Mouse (Mus musculus) limb, embryonic 14.5 days (tissue): Measurements from ENCODE around the gene Gsk3a. TPM values are rescaled to one million over a fixed set of nuclear protein-coding genes. Genes with fewer than 3 reads are reported as not detected.

ENCODE experiments used
- ATAC-seq: fragments of 200-750 bp; cut with Nextera tagmentation; 2 replicates; pipeline ENCODE4 v1.8.0; 2017; ENCODE audit warnings: low read depth, moderate number of reproducible peaks, moderate TSS enrichment; ENCODE audit not compliant: low FRiP score
- DNase-seq: peaks from one replicate; pipeline ENCODE4 v3.0.0-alpha.2; 2015; ENCODE audit warnings: low spot score
- H3K27ac ChIP-seq: fragments of 300-500 bp; sonication (generic); replicated peaks from 2 replicates; pipeline ENCODE4 v1.5.1; 2014; ENCODE audit warnings: low read depth, mild to moderate bottlenecking, low read length, moderate library complexity, mixed read lengths
- H3K27me3 ChIP-seq: fragments of 300-500 bp; sonication (generic); 2 replicates; pipeline ENCODE4 v1.6.1; 2014; ENCODE audit warnings: low read length, mixed read lengths; ENCODE audit not compliant: control insufficient read depth, insufficient read depth
- H3K36me3 ChIP-seq: fragments of 300-500 bp; sonication (generic); 2 replicates; pipeline ENCODE4 v1.6.1; 2014; ENCODE audit warnings: mild to moderate bottlenecking, low read length, moderate library complexity, mixed read lengths; ENCODE audit not compliant: control insufficient read depth, insufficient read depth
- H3K4me1 ChIP-seq: fragments of 300-500 bp; sonication (generic); 2 replicates; pipeline ENCODE4 v1.6.1; 2014; ENCODE audit warnings: antibody characterized with exemption, low read length, mixed read lengths; ENCODE audit not compliant: control insufficient read depth, insufficient read depth
- H3K4me2 ChIP-seq: fragments of 300-500 bp; sonication (generic); replicated peaks from 2 replicates; pipeline ENCODE4 v1.6.1; 2014; ENCODE audit warnings: low read depth, mild to moderate bottlenecking, low read length, moderate library complexity; ENCODE audit not compliant: severe bottlenecking
- H3K4me3 ChIP-seq: fragments of 300-500 bp; sonication (generic); replicated peaks from 2 replicates; pipeline ENCODE4 v1.5.1; 2014; ENCODE audit warnings: low read length
- H3K9ac ChIP-seq: fragments of 300-500 bp; sonication (generic); 2 replicates; pipeline ENCODE4 v1.6.1; 2014; ENCODE audit warnings: mild to moderate bottlenecking, low read depth, low read length, moderate library complexity; ENCODE audit not compliant: severe bottlenecking
- H3K9me3 ChIP-seq: fragments of 300-500 bp; sonication (generic); 2 replicates; pipeline ENCODE4 v1.6.1; 2016; ENCODE audit warnings: low read length; ENCODE audit not compliant: control insufficient read depth
- POLR2A ChIP-seq: fragments of 200-500 bp; IDR thresholded peaks from 2 replicates; pipeline ENCODE4 v1.8.0; 2012; ENCODE audit warnings: inconsistent platforms, mild to moderate bottlenecking, moderate library complexity, borderline replicate concordance; ENCODE audit not compliant: insufficient read depth, insufficient read length; ENCODE audit errors: extremely low read depth
- WGBS: fragments of 180-500 bp; shearing (Covaris S2); extraction: QIAGEN DNeasy Blood & Tissue Kit; methylation state at CpG from one replicate; pipeline ENCODE4 v1.1.7; 2014; 5-methylcytosine and 5-hydroxymethylcytosine counted together
- polyA plus RNA-seq, 2 experiments: library from polyadenylated mRNA; depleted of rRNA in 1 of 2; stranded (reverse) in 1 of 2; unstranded in 1 of 2; fragments of >200 nt; fragmentation: Nextera tagmentation in 1 of 2; extraction: Ambion mirVana in 1 of 2; gene quantifications; 2 replicates each; pipeline versions ENCODE4 v1.2.1 to v1.2.3; 2012 to 2014

Gsk3a gene
- polyA plus RNA-seq, 2 experiments = 16.3 to 155 TPM

DNA sequence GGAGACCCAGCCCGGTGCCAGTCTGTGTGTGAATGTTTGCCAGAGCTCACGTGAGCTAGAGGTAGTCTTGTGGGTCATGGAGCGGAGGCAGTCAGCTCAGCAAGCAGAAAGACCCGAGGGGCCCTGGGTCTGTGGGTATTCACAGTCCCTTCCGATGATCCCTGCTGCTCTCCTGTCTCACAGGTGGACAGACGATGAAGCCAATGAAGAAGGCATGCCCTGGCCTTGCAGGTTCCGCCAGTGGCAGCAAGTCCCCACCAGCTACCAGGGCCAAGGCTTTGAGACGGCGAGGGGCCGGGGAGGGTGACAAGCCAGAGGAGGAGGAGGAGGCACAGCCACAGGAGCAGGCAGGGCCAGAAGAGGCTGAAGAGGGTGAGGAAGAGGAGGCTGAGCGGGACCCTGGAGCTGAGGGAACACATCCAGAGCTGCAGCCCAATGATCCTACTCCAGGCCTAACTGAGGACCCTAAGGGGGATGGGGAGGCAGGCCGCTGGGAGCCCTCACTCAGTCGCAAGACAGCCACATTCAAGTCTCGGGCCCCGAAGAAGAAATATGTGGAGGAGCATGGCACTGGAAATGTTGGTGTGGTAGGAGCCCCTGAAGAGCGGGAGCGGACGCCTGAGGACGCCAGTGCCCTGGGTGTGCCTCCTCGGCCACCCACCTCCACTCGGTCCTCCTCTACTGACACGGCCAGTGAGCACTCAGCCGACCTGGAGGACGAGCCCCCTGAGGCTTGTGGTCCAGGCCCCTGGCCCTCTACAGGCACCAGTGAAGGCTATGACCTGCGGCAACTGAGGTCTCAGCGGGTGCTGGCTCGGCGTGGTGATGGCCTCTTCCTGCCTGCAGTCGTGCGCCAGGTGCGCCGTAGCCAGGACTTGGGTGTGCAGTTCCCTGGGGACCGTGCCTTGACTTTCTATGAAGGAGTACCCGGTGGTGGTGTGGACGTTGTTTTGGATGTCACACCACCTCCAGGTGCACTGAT lies 33.3 kb upstream of the Gsk3a start:
- WGBS = 87% methylated on average over 29 of the region's 35 CpGs
- H3K9me3 ChIP-seq = no peaks in the 10 kb centered on the region
- TF ChIP-seq POLR2A = no peak
- no peak for ATAC-seq
- peaks cover 42% of the 10 kb centered on the region for H3K36me3 ChIP-seq
- H3K4me2 ChIP-seq = no peak overlapping the region
- no peak for DNase-seq
- no peak overlapping the region for H3K27ac ChIP-seq
- no peak overlapping the region for H3K4me3 ChIP-seq
- H3K27me3 ChIP-seq = no peaks in the 10 kb centered on the region
- H3K4me1 ChIP-seq = peaks cover 27% of the 10 kb centered on the region
- no peak overlapping the region; the same call in 1 of the 2 replicates for H3K9ac ChIP-seq

DNA sequence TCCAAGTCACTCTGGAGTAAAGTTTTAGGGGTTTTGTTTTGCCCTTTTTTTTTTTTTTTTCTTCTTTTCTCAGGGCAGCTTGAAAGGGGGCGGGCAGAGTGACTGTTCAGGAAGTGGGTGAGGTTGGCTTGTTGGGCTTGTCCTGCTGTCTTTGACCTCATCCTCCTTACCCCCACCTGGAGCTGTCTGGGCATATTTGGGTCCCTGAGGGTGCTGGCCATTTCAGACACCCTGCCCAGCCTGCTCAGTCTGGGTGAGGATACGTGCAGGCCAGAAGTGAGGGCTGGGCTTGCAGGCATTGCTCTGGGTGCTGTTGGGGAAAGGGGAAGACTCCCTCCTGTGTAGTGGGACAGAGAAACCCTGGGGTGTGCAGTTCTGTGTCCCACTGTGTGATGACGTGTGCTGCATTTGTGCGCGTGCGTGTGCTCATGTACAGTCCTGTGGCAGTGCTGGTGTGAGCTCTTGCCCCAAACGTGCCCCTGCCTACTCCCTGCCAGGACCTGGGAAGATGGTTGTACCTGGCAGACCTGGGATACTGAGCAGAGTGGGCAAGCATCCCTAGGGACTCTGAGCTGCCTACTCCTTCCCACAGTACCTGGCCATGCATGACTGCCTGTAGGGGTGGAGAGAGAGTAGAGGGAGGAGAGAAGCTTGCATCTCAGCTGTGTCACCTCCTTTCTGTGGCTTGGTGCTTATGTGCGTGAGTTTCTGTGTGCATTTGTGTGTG lies 32.1 kb upstream of the Gsk3a start:
- peak overlapping the region; percentile 78 for H3K4me2 ChIP-seq
- ATAC-seq (no peak), DNase-seq (no peak)
- peaks cover 20% of the 10 kb centered on the region for H3K4me1 ChIP-seq
- peaks cover 36% of the 10 kb centered on the region for H3K36me3 ChIP-seq
- H3K4me3 ChIP-seq = peak overlapping the region; percentile 79
- no peaks in the 10 kb centered on the region for H3K9me3 ChIP-seq
- H3K27ac ChIP-seq = no peak overlapping the region
- 91% methylated on average over 8 of the region's 8 CpGs for WGBS
- H3K9ac ChIP-seq = 0 out of 2 replicates have a peak overlapping the region, but pooled peaks have one; percentile 72
- TF ChIP-seq POLR2A = no peak
- no peaks in the 10 kb centered on the region for H3K27me3 ChIP-seq

DNA sequence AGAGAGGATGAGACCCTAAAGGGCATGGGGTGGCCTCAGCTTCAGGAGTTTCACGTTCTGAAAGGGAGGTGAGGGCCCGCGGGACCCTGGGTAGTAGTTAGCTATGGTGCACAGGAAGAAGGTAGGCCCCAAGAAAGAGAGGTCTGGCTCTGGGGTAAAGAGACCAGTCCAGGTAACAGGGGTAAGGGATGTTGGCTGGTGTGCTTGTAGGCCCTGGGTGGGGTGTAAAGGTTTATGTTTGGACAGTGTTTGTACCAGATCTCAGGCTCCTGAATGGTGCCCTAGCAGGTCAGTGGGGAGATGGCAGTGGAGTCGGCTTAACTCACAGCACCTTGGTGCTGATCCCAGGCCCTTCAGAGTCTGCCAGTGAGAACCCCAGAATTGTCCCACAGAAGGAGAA lies 31.4 kb upstream of the Gsk3a start:
- Histone ChIP-seq H3K4me3 (peak overlapping the region; percentile 79), H3K9ac (peak overlapping the region; percentile 72), H3K27me3 (no peaks in the 10 kb centered on the region), H3K36me3 (peaks cover 29% of the 10 kb centered on the region), H3K4me1 (peaks cover 17% of the 10 kb centered on the region), H3K27ac (peak overlapping the region; percentile 74), H3K9me3 (no peaks in the 10 kb centered on the region), H3K4me2 (peak overlapping the region; percentile 78)
- ATAC-seq = no peak
- no peak for TF ChIP-seq POLR2A
- no peak for DNase-seq
- WGBS = 45% methylated on average over 4 of the region's 4 CpGs

DNA sequence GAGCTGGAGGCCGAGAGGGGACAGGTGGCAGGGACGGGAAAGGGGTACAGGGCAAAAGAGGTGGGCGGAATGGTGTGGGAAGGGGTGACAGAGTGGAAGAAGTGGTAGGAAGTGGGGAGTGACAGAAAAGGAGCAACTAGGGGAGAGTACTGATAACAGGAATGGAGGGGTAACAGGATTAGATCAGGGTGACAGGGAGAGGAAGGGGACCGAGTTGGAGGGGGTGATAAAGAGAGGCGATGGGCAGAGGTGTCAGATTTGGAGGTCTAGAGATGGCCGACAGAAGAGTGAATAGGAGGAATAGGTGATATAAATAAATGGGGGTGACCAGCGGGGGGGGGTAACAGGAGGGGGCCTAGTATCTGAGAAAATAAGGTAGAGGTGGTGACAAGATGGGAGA lies 30.9 kb upstream of the Gsk3a start:
- no peak for DNase-seq
- no peak for TF ChIP-seq POLR2A
- Histone ChIP-seq H3K27me3 (no peaks in the 10 kb centered on the region), H3K4me2 (peak overlapping the region; percentile 78), H3K4me1 (peaks cover 17% of the 10 kb centered on the region), H3K27ac (peak overlapping the region; percentile 74), H3K36me3 (peaks cover 25% of the 10 kb centered on the region), H3K9me3 (no peaks in the 10 kb centered on the region), H3K9ac (peak overlapping the region; percentile 72), H3K4me3 (peak overlapping the region; percentile 79)
- WGBS = 2% methylated on average over 7 of the region's 7 CpGs
- ATAC-seq = no peak

DNA sequence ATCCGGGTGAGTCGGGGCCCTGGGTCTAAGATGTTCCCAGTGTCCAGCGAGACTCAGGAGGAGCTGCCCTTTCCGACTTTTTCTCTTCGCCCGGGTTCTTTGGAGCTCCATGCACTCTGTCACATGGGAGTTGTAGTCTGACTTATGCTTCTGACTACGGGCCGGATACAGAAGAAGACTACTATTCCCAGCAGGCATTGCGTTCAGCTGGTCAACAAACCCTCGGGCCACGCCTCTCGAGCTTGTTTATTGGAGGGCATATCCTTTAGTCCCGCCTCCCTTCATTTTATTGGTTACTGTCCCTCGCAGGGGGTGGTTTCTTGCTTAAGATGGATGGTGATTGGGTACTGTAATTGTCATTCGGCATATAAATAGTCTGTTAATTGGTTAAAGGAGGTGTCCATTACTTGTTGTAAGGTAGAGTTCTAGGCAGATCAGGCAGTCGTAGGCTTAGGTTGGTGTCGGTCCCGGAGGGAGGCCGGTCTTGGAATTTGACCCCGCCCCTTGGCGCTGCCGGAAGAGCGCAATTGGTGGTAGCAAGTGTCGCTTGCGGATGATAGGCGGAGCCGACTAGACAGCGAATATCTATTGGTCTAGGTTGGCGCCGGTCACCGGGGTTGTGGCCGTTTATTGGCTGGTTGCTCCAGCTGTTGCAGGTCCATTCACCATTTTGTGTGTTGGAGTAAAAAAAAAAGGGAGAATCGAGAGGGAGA lies 30.3 kb upstream of the Gsk3a start:
- H3K9me3 ChIP-seq = no peaks in the 10 kb centered on the region
- ATAC-seq = peak; percentile 94
- peak overlapping the region; percentile 79 for H3K4me3 ChIP-seq
- peaks cover 18% of the 10 kb centered on the region for H3K36me3 ChIP-seq
- WGBS = 2% methylated on average over 33 of the region's 33 CpGs
- H3K9ac ChIP-seq = peak overlapping the region; percentile 72
- DNase-seq = peak; percentile 100
- peak; percentile 38; the same call in 1 of the 2 replicates for TF ChIP-seq POLR2A
- peaks cover 17% of the 10 kb centered on the region for H3K4me1 ChIP-seq
- peak overlapping the region; percentile 86 for H3K27ac ChIP-seq
- no peaks in the 10 kb centered on the region for H3K27me3 ChIP-seq
- peak overlapping the region; percentile 78 for H3K4me2 ChIP-seq
